31 mouse cellular contexts compared by ENCODE assay signal in genomic region chr7:135477256-135477655, GRCm38 (mm10). TPM values are rescaled to one million over a fixed set of nuclear protein-coding genes. Genes with fewer than 3 reads are reported as not detected.
A peak's percentile ranks its signal among the peaks of the same experiment; 100 is the strongest.
DNase-seq lines count a peak whose midpoint lies in the region; ATAC-seq lines count a peak whose summit lies in the region.
"Had no signal": no experiment of that assay in that cellular context is flagged by ENCODE, and none has a peak within 500 bp of the region (broad histone marks: within the 10 kb centered on the region; RNA-seq: fewer than 3 reads in every experiment).

No protein-coding gene starts in this region.

- H3K4me3 ChIP-seq in midbrain, embryonic 11.5 days (ENCODE audit: low read depth, low read length): no peak overlapping the region
- no peak overlapping the region for H3K4me3 ChIP-seq in midbrain, embryonic 16.5 days (ENCODE audit: low read depth, low read length)
- no peak overlapping the region for H3K4me3 ChIP-seq in embryonic facial prominence, embryonic 11.5 days (ENCODE audit: low read depth, low read length)
- H3K4me3 ChIP-seq: forebrain, embryonic 15.5 days; heart, embryonic 12.5 days; heart, embryonic 15.5 days; hindbrain, embryonic 10.5 days; hindbrain, embryonic 13.5 days; intestine, embryonic 15.5 days had no signal

- WGBS in midbrain, embryonic 11.5 days: 52% methylated on average over 5 of the region's 5 CpGs
- WGBS in midbrain, embryonic 16.5 days: 68% methylated on average over 5 of the region's 5 CpGs
- WGBS in embryonic facial prominence, embryonic 11.5 days: 10% methylated on average over 5 of the region's 5 CpGs

- ATAC-seq in midbrain, embryonic 11.5 days (ENCODE audit: low FRiP score): no peak
- no peak for ATAC-seq in midbrain, embryonic 16.5 days
- no peak for ATAC-seq in embryonic facial prominence, embryonic 11.5 days (replicated peaks; ENCODE audit: insufficient number of reproducible peaks, low FRiP score, low TSS enrichment, low read depth)
- ATAC-seq in megakaryocyte-erythroid progenitor cell, adult 5-6 weeks (replicated peaks; ENCODE audit: low FRiP score, low TSS enrichment, poor library complexity, severe bottlenecking): no peak
- ATAC-seq: forebrain, embryonic 15.5 days; hindbrain, embryonic 16.5 days; intestine, embryonic 15.5 days had no signal

- no peak overlapping the region for H3K4me2 ChIP-seq in midbrain, embryonic 11.5 days
- no peak overlapping the region for H3K4me2 ChIP-seq in midbrain, embryonic 16.5 days (ENCODE audit: low read length)
- H3K4me2 ChIP-seq in embryonic facial prominence, embryonic 11.5 days (ENCODE audit: low read depth, low read length): no peak overlapping the region
- H3K4me2 ChIP-seq: forebrain, embryonic 15.5 days; heart, embryonic 12.5 days; heart, embryonic 15.5 days; hindbrain, embryonic 13.5 days; intestine, embryonic 15.5 days had no signal

- H3K27me3 ChIP-seq in midbrain, embryonic 11.5 days (ENCODE audit: control insufficient read depth, insufficient read depth, low read length): peaks cover 6% of the 10 kb centered on the region; the same call in 1 of the 2 replicates
- peaks cover 13% of the 10 kb centered on the region for H3K27me3 ChIP-seq in midbrain, embryonic 16.5 days (ENCODE audit: control insufficient read depth, insufficient read depth, low read depth, low read length)
- no peaks in the 10 kb centered on the region for H3K27me3 ChIP-seq in embryonic facial prominence, embryonic 11.5 days (ENCODE audit: control insufficient read depth, insufficient read depth, low read length)
- H3K27me3 ChIP-seq: forebrain, embryonic 15.5 days; heart, embryonic 15.5 days; intestine, embryonic 15.5 days had no signal

- no peaks in the 10 kb centered on the region for H3K9me3 ChIP-seq in midbrain, embryonic 11.5 days (ENCODE audit: control insufficient read depth, low read length)
- no peaks in the 10 kb centered on the region for H3K9me3 ChIP-seq in midbrain, embryonic 16.5 days (replicated peaks; ENCODE audit: control insufficient read depth, low read length, poor library complexity, severe bottlenecking)
- no peaks in the 10 kb centered on the region for H3K9me3 ChIP-seq in embryonic facial prominence, embryonic 11.5 days (replicated peaks; ENCODE audit: control insufficient read depth, low read length)
- H3K9me3 ChIP-seq: forebrain, embryonic 15.5 days; heart, embryonic 12.5 days; heart, embryonic 15.5 days; hindbrain, embryonic 10.5 days; hindbrain, embryonic 13.5 days; intestine, embryonic 15.5 days had no signal

- H3K4me1 ChIP-seq in midbrain, embryonic 11.5 days (ENCODE audit: control insufficient read depth, insufficient read depth, low read length): 0 out of 2 replicates have a peak, but pooled peaks cover 2% of the 10 kb centered on the region
- H3K4me1 ChIP-seq in midbrain, embryonic 16.5 days (ENCODE audit: control insufficient read depth, insufficient read depth, low read length): peaks cover 4% of the 10 kb centered on the region; the same call in 1 of the 2 replicates
- H3K4me1 ChIP-seq in embryonic facial prominence, embryonic 11.5 days (ENCODE audit: control insufficient read depth, insufficient read depth, low read length): no peaks in the 10 kb centered on the region

- H3K36me3 ChIP-seq in midbrain, embryonic 11.5 days (ENCODE audit: control insufficient read depth, insufficient read depth, low read length): no peaks in the 10 kb centered on the region
- H3K36me3 ChIP-seq in midbrain, embryonic 16.5 days (ENCODE audit: control insufficient read depth, insufficient read depth, low read length): no peaks in the 10 kb centered on the region
- no peaks in the 10 kb centered on the region for H3K36me3 ChIP-seq in embryonic facial prominence, embryonic 11.5 days (replicated peaks; ENCODE audit: control insufficient read depth, insufficient read depth, low read depth, low read length)
- H3K36me3 ChIP-seq: forebrain, embryonic 15.5 days; heart, embryonic 12.5 days; heart, embryonic 15.5 days; hindbrain, embryonic 10.5 days; hindbrain, embryonic 13.5 days; intestine, embryonic 15.5 days had no signal

- H3K27ac ChIP-seq in midbrain, embryonic 11.5 days (ENCODE audit: low read depth, low read length): no peak overlapping the region
- no peak overlapping the region for H3K27ac ChIP-seq in midbrain, embryonic 16.5 days (ENCODE audit: low read length)
- H3K27ac ChIP-seq in embryonic facial prominence, embryonic 11.5 days (replicated peaks; ENCODE audit: low read depth, low read length): no peak overlapping the region
- H3K27ac ChIP-seq: forebrain, embryonic 15.5 days; heart, embryonic 15.5 days; hindbrain, embryonic 10.5 days; hindbrain, embryonic 13.5 days; intestine, embryonic 15.5 days had no signal

- peak; percentile 49 for DNase-seq in embryo, embryonic 10 days (ENCODE audit: low spot score)
- DNase-seq in embryo, embryonic 11 days: no peak
- DNase-seq in midbrain, embryonic 11.5 days (ENCODE audit: low spot score, missing footprints): peak; percentile 73
- DNase-seq in embryo, embryonic 10.5 days (ENCODE audit: low spot score): peak; percentile 14
- peak; percentile 64 for DNase-seq in embryonic facial prominence, embryonic 11.5 days (ENCODE audit: low spot score)
- no peak for DNase-seq in adipocyte (ENCODE audit: low spot score)
- DNase-seq: adrenal gland, adult 8-10 months; adrenal gland, postnatal 25 days; cerebellum, adult 11-12 months; cerebellum, adult 9-10 months; cerebellum, postnatal 14 days; gastrocnemius, postnatal 25 days; heart, postnatal 10 days; heart, postnatal 36 days; kidney, adult 11 months; kidney, adult 8-10 months had no signal

- no peak overlapping the region for H3K9ac ChIP-seq in midbrain, embryonic 11.5 days (ENCODE audit: low read length)
- H3K9ac ChIP-seq in midbrain, embryonic 16.5 days (ENCODE audit: low read depth, low read length): no peak overlapping the region
- no peak overlapping the region for H3K9ac ChIP-seq in embryonic facial prominence, embryonic 11.5 days (replicated peaks; ENCODE audit: low read length)
- H3K9ac ChIP-seq: forebrain, embryonic 15.5 days; heart, embryonic 12.5 days; heart, embryonic 15.5 days; hindbrain, embryonic 13.5 days; intestine, embryonic 15.5 days had no signal

RNA-seq across cellular contexts. Expression of gene Clrn3, which starts 51.2 kb away (rescaled TPM):
- polyA plus RNA-seq in midbrain, embryonic 11.5 days (2014; fragmentation: Nextera tagmentation; extraction: Ambion mirVana): not detected in 2 replicates
- polyA plus RNA-seq in midbrain, embryonic 16.5 days (2015; fragmentation: Nextera tagmentation; extraction: Ambion mirVana): not detected in 2 replicates
- not detected in 2 replicates for polyA plus RNA-seq in embryonic facial prominence, embryonic 11.5 days (2014; fragmentation: Nextera tagmentation; extraction: Ambion mirVana)
- total RNA-seq in megakaryocyte-erythroid progenitor cell, adult 5-6 weeks (2014; fragmentation: Nextera tagmentation): not detected in 2 replicates
- total RNA-seq in megakaryocyte-erythroid progenitor cell, adult 5-6 weeks (2017): not detected in 2 replicates
- total RNA-seq: adrenal gland, adult 8-10 months; adrenal gland, postnatal 25 days; gastrocnemius, adult 8-10 months; gastrocnemius, postnatal 25 days; granulocyte monocyte progenitor cell, adult 5-6 weeks; heart, postnatal 10 days; heart, postnatal 36 days; MEL had no signal
- polyA plus RNA-seq: brain, embryonic 14.5 days; embryonic facial prominence, embryonic 14.5 days; forebrain, embryonic 11.5 days; forebrain, embryonic 15.5 days; heart, embryonic 12.5 days; heart, embryonic 15.5 days; hindbrain, embryonic 10.5 days; hindbrain, embryonic 16.5 days had no signal

Comparison
In these comparisons a context has a peak if more than half of its experiments do, and no peak if none do; other contexts are left out.
1. DNase-seq: peak in embryo, embryonic 10 days (single experiment), midbrain, embryonic 11.5 days (single experiment), embryo, embryonic 10.5 days (single experiment) and embryonic facial prominence, embryonic 11.5 days (single experiment); none in embryo, embryonic 11 days (single experiment) and adipocyte (single experiment).